Mouse (Mus musculus): ENCODE results near the gene Grin3b.

Grin3b gene

DNA sequence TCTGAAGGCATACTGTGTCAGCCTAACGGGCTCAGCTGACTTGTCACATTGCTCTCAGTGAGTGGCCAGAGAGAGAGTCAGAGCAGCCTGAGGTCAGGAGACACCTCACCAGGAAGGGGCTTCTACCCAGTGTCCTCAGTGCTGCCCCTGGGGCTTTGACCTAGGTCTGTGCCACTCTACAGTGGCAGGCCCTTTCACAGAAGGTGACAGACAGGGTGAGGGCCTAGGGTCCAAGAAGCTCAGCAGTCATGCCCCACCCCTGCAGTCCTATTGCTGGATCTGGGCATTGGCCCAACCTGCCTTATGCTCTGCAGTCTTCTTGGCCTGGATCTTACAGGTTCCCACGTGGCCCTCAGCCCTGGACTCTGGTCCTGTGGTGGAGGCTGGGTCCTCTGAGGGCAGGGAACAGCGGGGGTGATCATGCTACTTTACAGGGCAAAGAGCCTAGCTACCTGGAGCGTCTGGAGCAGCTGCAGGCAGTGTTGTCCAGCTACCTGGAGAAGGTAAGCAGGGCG lies 3.6 kb upstream of the Grin3b start:
- DNase-seq (ENCODE audit: low spot score in 2 of 2): no peak

DNA sequence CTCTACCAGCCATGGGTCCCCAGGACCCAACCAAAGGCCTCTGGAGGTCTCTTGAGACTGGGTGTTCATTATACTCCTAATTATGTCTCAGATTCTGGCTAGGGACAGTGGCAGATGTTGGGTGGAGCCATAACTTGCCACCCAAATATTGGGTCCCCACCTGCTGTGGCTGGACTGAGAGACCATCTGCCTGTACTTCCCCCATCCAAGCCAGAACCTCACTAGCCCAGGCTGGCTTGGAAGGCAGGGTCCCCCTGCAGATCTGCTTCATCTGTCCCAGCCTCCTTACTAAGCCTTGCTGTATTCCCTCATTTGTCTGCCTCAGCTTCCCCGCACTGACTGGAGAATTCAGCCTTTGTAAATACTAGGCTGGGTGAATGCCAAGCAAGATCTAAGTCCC lies 2.3 kb upstream of the Grin3b start:
- DNase-seq (ENCODE audit: low spot score in 2 of 2): no peak

DNA sequence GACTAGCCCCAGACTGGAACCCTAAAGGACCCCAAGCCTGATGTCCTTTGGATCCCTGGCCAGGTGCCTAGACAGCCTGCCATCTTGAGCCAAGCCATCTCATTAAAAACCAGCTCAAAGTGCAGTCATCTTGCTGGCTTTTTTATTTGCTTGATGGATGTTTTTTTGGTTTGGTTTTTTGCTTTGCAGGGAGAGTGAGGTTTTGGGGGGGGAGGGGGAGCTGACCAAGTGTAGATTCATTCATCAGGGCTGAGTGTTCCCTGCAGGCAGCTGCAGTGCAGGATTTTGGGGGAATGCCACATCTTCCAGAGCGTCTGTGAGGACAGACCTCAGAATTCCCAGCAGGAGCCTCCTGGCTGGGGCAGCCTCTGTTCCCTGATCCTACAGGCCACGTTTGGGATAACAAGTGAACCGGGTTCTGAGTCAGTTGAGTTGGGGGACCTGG lies 1.4 kb upstream of the Grin3b start:
- DNase-seq (ENCODE audit: low spot score in 2 of 2): no peak

DNA sequence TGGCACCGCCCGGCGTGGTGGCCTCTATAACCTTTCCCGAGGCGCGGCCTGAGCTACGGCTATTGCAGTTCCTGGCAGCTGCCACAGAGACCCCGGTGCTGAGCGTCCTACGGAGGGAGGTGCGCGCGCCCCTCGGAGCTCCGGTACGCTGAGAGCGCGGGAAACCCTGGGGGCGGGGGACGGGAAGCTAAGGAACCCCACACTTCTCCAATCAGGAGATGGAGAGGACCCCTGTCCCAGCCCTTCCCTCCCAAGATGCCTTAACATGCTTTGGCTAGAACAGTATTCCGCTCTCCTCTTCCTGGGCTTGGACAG lies 625 bp downstream of the Grin3b start:
- no peak for DNase-seq (ENCODE audit: low spot score in 2 of 2)

DNA sequence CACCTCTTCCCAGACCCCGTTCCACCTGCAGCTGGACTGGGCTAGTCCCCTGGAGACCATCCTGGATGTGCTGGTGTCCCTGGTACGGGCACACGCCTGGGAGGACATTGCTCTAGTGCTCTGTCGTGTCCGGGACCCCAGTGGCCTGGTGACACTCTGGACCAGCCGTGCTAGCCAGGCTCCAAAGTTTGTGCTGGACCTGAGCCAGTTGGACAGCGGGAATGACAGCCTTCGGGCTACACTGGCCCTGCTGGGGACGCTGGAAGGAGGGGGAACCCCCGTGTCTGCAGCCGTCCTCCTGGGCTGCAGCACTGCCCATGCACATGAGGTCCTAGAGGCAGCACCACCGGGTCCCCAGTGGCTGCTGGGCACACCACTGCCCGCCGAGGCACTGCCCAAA lies 2.3 kb downstream of the Grin3b start:
- no peak for DNase-seq (ENCODE audit: low spot score in 2 of 2)

DNA sequence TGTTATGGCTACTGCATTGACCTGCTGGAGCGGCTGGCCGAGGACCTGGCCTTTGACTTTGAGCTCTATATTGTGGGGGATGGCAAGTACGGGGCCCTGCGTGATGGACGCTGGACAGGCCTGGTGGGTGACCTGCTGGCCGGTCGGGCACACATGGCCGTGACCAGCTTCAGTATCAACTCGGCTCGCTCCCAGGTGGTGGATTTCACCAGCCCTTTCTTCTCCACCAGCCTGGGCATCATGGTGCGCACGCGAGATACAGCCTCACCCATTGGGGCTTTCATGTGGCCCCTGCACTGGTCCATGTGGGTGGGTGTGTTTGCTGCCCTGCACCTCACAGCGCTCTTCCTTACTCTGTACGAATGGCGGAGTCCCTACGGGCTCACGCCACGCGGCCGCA lies 3.6 kb downstream of the Grin3b start:
- DNase-seq (ENCODE audit: low spot score in 2 of 2): no peak

DNA sequence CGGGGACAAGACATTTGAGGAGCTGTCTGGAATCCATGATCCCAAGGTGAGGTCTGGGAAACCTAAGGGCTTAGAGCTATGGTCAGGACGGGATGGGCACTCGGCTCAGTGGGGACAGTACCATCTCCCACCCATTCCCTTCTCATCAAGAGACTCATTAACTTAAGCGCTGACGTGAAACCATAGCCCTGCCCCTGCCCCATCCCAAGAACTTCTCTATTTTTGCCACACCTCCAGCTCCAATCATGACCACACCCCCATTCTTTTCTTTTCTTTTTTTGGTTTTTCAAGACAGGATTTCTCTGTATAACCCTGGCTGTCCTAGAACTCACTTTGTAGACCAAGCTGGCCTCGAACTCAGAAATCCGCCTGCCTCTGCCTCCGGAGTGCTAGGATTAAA lies 4.2 kb downstream of the Grin3b start:
- DNase-seq (ENCODE audit: low spot score in 2 of 2): no peak

DNA sequence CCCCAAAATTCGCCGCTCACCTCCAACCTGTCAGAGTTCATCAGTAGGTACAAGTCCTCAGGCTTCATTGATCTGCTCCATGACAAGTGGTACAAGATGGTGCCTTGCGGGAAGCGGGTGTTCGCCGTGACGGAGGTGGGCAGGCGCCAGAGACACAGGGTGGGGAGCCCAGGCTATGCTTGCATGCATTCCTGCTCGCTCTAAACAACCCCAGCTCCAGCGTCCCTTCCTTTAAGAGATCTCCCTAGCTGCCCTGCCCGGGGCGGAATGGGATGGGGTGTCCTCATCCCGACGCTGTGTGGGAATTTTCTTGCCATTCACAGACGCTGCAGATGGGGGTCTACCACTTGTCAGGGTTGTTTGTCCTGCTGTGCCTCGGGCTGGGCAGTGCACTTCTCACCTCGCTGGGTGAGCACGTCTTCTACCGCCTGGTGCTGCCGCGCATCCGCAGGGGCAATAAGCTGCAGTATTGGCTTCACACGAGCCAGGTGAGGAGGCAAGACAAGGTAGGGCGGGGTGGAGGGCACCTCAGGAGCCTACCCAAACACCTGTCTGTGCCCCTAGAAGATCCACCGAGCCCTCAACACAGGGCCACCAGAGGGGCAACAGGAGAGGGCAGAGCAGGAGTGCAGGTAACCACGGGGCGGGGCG lies 5.7 kb downstream of the Grin3b start:
- DNase-seq (ENCODE audit: low spot score in 2 of 2): no peak

DNA sequence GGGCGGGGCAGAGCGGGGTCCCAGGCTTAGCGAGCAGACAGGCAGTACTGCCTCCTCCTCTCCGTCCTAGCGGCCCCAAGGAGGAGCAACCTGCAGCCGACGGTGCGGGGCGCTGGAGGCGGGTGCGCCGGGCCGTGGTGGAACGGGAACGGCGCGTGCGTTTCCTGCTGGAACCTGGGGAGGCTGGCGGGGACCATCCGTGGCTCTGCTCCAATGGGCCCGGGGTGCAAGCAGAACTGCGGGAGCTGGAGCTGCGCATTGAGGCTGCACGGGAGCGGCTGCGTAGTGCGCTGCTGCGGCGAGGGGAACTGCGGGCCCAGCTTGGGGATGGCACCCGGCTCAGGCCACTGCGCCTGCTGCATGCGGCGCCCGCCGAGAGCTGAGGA lies 6.2 kb downstream of the Grin3b start:
- DNase-seq (ENCODE audit: low spot score in 2 of 2): no peak

DNA sequence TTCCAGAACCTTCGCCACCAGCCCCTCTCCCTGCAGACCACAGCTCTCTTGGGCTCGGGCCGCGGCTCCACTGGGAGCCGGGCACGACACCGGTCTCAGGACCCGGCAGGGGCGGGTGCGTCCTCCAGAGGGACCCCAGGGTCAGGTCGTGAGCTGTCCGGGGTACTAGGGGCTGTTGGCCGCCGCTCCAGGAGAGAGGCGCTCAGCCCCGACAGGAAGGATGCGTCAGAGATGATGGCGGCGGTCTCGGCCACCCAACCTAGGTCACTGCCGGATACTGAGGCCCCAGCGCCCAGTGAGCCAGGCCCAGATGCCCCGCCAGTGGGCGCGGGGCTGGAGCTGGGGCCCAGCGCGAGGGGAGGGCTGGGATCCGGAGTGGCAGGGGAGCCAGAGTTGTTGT lies 6.8 kb downstream of the Grin3b start:
- no peak for DNase-seq (ENCODE audit: low spot score in 2 of 2)

DNA sequence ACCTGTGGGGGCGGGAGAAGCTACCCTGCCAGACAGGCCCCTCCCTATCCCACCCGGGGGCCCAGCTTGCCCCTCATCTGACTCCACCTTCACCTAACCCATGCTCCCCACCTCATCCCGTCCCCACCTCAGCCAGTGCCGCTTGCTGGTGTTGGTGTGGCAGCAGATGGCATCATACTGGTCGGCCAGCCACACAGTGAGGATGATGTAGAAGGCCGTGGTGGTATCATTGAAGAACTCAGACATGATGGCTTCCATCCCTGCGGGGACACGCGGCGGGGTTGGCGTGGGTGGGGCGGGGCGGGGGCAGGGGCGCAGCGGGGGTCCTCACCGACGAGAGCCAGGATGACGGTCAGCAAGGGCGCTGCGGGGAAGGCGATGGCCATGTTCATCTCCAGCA lies 7.5 kb downstream of the Grin3b start:
- DNase-seq (ENCODE audit: low spot score in 2 of 2): no peak

DNA sequence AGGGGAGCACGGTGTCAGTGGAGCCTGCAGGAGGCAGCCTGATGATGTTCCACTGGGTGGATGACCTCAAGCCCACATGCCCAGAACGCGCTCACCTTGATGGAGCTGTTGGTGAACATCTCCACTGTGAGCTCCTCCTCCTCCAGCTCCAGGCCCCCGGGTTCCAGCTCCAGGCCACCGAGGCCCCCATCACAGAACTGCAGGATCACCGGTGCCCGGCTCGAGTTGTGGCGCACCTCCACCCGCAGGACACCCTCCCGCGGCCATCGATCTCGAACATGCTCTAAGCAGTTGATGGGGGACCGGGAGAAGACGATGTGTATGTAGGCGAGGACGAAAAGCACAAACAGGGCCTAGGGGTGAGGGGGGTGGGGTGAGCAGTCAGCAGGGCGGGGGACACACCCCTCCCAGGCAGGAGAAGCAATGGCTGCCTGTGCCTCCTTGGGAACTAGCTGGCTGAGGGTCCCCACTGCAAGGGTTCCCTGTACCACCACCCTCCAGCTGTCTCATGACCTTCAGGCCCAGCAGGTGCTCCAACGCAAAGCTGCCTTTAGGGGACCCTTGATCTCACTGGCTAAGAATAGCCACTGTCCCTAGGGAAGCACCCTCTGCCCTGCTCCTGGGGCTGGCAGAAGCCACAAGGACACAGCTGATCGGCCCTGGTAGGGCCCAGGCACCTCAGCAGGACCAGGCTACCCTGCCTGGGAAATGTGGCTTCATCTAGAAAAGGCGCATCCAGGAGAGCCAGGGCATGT lies 9.1 kb downstream of the Grin3b start:
- DNase-seq (ENCODE audit: low spot score in 2 of 2): no peak

DNA sequence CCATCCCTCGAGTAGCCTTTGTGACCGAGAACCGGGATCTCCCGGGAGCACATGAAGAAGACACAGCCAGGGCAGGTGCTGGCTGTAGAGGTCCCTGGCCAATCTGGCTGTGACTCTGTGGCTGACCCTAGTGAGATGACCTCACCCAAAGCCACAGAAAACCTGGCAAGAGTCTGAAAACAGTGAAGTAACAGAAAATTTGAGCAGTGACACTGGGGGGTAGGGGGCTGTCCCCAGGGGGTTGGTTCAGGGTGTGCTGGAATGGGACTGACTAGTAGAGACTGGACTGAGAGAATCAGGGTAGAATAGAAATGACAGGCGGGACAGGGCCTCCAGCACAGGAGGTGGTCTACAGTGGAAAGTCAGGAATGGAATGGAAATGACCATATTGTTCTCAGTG lies 12.7 kb downstream of the Grin3b start:
- DNase-seq (ENCODE audit: low spot score in 2 of 2): no peak

DNA sequence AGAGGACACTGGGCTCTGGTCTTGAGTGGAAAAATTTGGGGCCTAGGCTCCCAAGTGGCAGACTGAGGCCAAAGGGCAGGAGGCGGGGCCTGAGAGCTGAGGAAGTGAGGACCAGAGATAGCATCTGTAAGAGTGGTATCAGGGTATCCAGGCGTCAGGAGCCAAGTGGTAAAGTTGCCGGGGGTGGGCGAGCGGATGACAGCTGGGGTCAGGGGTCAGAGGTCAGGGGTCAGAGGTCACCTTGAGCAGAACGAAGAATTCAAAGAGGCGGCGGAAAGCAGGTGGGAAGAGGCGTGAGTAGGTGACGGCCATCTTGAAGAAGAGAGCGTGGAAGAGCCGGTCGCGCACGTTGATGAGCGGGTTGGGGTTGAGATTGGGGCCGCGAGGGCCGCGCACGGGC lies 13.2 kb downstream of the Grin3b start:
- peak; percentile 50 to 63 for DNase-seq (ENCODE audit: low spot score in 2 of 2)

DNA sequence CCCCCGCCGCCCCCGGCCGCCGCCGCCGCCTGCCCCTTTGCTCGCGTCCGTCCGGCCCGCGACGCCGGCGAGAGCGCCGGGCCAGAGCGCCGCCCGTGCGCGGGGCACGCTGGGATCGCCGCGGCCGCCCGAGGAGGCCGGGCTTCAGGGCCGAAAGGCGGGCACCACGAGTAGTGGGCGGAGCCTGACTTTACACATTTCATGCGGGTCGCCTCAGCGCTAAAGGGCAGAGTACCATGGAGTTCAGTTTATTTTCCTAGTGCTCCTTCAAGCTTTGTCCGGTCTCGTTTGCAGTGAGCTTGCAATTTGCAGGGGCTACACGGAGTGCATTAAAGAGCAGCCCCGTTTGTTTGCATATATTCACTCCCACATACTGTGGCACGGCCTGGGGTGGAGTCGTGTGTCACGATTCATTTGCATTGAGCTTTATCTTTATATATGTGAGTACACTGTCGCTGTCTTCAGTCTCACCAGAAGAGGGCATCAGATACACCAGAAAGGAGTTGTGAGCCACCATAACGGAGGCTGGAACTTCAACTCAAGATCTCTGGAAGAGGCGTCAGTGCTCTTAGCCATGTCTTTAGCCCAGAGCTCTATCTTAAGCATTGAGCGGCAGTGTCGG lies 13.8 kb downstream of the Grin3b start, which contains the start of gene Tmem259:
TSS of gene Tmem259 (minus strand) at position 136 of the 622 bp plus-strand sequence.
- peak; percentile 78 to 87 for DNase-seq (ENCODE audit: low spot score in 2 of 2)

DNA sequence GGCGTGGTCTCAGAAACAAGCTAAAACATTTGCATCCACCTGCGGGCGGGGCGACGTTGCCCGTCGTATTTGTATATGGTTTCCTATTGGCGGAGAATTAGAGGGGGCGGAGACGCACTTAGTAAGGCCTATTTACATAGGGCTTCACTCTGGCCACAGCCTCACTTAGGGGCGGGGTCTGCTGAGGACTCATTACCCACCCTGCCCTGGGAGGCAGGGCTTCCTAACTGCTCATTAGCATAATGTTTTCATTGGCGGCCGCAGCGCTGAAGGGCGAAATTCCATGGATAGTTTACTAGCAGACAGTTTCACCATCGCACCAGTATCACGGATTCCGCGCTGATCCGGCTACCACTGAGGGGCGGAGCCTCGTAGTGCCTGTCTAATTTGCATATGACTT lies 14.4 kb downstream of the Grin3b start:
- peak; percentile 93 to 99 for DNase-seq (ENCODE audit: low spot score in 2 of 2)

DNA sequence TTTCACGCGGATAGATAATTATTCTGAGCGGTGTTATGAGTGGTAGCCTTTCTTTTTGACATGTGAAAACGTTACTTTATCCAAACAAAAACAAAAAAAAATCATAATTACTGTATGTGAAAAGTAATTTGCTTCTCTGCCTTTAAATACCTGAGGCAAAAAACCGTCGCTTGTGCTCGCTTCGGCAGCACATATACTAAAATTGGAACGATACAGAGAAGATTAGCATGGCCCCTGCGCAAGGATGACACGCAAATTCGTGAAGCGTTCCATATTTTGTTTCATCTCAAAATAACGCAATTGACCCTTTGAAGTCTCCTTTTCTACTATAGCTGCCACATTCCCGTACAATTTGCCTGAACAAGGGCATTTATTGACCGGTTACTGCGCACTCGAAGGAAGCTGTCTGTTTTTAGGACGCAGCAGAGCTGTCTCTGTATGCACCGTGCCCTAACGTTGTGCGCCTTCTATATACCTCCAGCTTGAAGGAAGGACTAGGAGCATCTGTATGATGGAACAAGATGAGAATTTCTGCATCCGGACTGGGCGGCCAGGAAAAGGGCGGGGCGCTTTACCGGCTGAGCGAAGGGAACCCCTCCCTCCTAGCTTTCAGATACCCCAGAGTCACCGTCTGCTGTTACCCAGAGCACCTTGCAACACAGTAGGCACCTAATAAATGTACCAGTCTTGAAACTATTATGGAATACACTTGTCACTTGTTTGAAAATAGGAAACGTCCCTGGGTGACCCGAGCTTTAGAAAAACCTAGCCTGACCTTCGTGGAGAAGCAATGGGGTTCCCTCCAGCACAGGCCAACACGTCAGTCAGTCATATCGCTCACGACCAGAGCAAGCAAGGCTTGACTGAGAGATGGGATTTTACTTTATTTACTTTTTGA lies 15.1 kb downstream of the Grin3b start:
- peak; percentile 67 to 82 for DNase-seq (ENCODE audit: low spot score in 2 of 2)

DNA sequence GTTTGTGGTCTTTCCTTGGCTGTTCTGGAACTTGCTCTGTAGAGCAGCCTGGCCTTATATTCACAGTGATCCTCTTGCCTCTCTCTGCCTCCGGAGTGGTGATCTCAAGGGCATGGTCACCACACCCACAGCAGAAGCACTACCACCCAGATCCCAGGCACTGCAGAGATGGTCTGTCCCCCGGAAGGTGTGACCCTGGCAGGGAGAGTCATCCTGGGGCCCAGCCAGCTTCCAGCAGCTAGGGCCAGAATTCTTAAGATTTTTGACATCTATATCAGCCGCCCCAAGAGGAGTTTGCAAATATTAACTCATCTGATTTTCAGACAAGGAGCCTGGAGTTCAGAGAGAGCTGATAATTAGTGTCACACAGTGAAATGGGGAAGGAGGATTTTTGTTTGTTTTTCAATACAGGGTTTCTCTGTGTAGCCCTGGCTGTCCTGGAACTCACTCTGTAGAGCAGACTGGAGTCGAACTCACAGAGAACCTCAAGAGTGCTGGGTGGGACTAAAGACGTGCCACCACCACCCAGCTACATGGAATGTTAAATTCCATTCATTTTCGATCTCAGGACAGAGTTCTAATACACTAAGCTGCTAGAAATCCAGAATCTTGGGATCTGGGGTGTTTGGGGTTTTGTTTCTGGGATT lies 15.8 kb downstream of the Grin3b start:
- no peak for DNase-seq (ENCODE audit: low spot score in 2 of 2)

DNA sequence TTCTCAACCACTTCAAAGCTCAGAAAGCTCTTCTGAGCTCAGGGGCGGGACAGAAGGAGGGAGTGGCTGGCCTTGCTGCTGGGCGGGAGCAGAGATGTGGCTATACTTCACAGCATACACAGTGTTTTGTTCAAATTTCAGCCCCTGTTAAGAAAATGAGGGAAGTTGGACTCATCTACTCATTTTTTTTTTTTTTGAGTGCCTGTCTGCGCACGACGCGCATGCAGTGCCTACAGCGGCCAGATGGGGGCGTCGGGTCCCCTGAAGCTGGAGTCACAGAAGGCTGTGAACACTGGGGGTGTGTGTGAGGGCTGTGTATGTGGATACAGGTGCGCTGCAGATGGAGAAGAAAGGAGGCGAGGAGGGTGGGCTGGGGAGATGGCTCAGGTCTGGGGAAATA lies 16.4 kb downstream of the Grin3b start:
- DNase-seq (ENCODE audit: low spot score in 2 of 2): peak; percentile 81 to 89

DNA sequence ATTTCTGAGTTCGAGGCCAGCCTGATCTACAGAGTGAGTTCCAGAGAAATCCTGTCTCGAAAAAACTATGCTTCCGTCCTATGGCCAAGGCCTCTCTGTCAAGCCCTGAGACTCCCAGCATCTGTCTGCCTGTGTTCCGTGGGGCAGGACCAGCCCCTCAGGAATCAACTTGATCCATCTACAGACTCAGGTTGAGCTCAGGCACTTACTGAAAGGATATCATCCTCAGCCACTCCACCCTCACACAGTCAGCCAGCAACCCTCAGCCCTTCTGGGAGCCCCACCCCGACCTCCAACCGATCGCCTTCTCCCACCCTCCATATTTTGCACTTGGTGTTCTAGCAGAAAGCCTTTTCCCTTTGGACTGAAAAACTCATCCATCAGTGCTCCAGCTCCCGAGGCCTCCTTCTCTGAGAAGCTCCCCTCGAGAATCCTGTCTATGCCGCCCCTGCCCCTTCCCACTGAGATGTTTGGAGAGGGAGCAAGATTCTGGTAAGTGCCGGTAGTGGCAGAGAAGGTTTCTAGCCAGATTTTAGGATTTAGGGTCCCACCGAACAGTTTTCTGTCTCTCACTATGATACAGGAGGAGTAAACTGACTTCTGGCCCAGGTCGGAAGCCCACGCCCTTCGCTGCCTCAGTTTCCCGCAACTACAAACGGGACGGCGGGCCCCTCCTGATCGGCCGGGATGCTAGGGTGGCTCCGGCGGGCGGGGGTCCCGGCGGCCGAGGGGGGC lies 17.4 kb downstream of the Grin3b start:
- DNase-seq (ENCODE audit: low spot score in 2 of 2): no peak

Data from right cerebral cortex, adult 2 months (tissue).